Mouse (Mus musculus) bone marrow, adult 2 months (tissue): ENCODE measurements around the gene Krt88.

Source experiments
- CTCF ChIP-seq: fragments of 200-500 bp; IDR thresholded peaks from 2 replicates; pipeline ENCODE4 v1.5.1; 2011; ENCODE audit warnings: low read length, control low read depth; ENCODE audit not compliant: control insufficient read depth, insufficient read depth
- POLR2A ChIP-seq: fragments of 200-500 bp; IDR thresholded peaks from 2 replicates; pipeline ENCODE4 v1.6.1; 2011; ENCODE audit warnings: low read depth, mild to moderate bottlenecking, control low read depth, low read length, borderline replicate concordance; ENCODE audit not compliant: control insufficient read depth

GRCm38 (mm10) chr15:101491431-101491830 is 43.9 kb downstream of the Krt88 start, which contains the start of gene Krt83:
- TF ChIP-seq CTCF (no peak), POLR2A (no peak)
